8 mouse cellular contexts compared by ENCODE assay signal in genomic region chr5:43661997-43662961, GRCm38 (mm10). TPM values are rescaled to one million over a fixed set of nuclear protein-coding genes. Genes with fewer than 3 reads are reported as not detected.
DNase-seq lines count a peak whose midpoint lies in the region; ATAC-seq lines count a peak whose summit lies in the region.

Cc2d2a (plus strand) TSS chr5:43662346.

- no peaks in the 10 kb centered on the region for H3K36me3 ChIP-seq in hindbrain, embryonic 15.5 days

- ATAC-seq in hindbrain, embryonic 15.5 days (ENCODE audit: low FRiP score, low read depth), result peak; percentile 87
- peak; percentile 58 for ATAC-seq in megakaryocyte progenitor cell, adult 5-6 weeks (replicated peaks; ENCODE audit: poor library complexity)

- H3K4me2 ChIP-seq in hindbrain, embryonic 15.5 days, result peak within 1 kb of the TSS; percentile 56

- DNase-seq in adrenal gland, adult 18-20 months (ENCODE audit: low spot score in 2 of 2), result peak in 1 of 2 experiments; percentile 38
- peak; percentile 67 for DNase-seq in cerebellum, adult 9-10 months
- DNase-seq in gastrocnemius, adult 18-20 months (ENCODE audit: low spot score), result peak; percentile 22
- peak; percentile 30 to 43 for DNase-seq in left cerebral cortex, postnatal 14 days (ENCODE audit: low spot score in 2 of 2)
- DNase-seq in skeletal muscle tissue, adult 2 months (ENCODE audit: low read depth, low spot score), result peak; percentile 57
- no peak for DNase-seq in thymus, postnatal 4 days

- peak within 1 kb of the TSS; percentile 89 for H3K27ac ChIP-seq in hindbrain, embryonic 15.5 days (replicated peaks)

- H3K9ac ChIP-seq in hindbrain, embryonic 15.5 days, result peak within 1 kb of the TSS; percentile 47

- no peaks in the 10 kb centered on the region for H3K9me3 ChIP-seq in hindbrain, embryonic 15.5 days

- no peaks in the 10 kb centered on the region for H3K27me3 ChIP-seq in hindbrain, embryonic 15.5 days

- peaks cover 27% of the 10 kb centered on the region for H3K4me1 ChIP-seq in hindbrain, embryonic 15.5 days (replicated peaks)

- H3K4me3 ChIP-seq in hindbrain, embryonic 15.5 days, result peak within 1 kb of the TSS; percentile 40

- WGBS in hindbrain, embryonic 15.5 days, result 4% methylated on average over 19 of the region's 19 CpGs

- intact Hi-C loops in left cerebral cortex, postnatal 14 days (cut with DNase I), result no loop called here

RNA-seq across cellular contexts. Expression of gene Cc2d2a, which starts in this region (rescaled TPM):
- total RNA-seq in adrenal gland, adult 18-20 months (2021), result 10 to 100 TPM; 10.5 to 11.0 TPM
- 1 to 10 TPM; 4.0 to 5.7 TPM for total RNA-seq in gastrocnemius, adult 18-20 months (2021)
- polyA plus RNA-seq in hindbrain, embryonic 15.5 days (2015; fragmentation: Nextera tagmentation; extraction: Ambion mirVana), result 6.9 and 8.0 TPM in 2 replicates
- total RNA-seq in left cerebral cortex, postnatal 14 days (2021), result 10 to 100 TPM; 12.2 to 12.8 TPM
- total RNA-seq in megakaryocyte progenitor cell, adult 5-6 weeks (2015), result 2.7 and 3.5 TPM in 2 replicates
- total RNA-seq in megakaryocyte progenitor cell, adult 5-6 weeks (2017), result 2.4 and 2.5 TPM in 2 replicates
